Mouse (Mus musculus) ES-E14 (cell line): Measurements from ENCODE around the gene Tpst2.

ENCODE experiments used
- CHD2 ChIP-seq: IDR thresholded peaks from 2 replicates; pipeline ENCODE4 v1.6.1; 2014; ENCODE audit warnings: mild to moderate bottlenecking, low read depth, low read length, inconsistent platforms
- HCFC1 ChIP-seq: IDR thresholded peaks from 2 replicates; pipeline ENCODE4 v1.6.1; 2012; ENCODE audit warnings: low read length, inconsistent platforms, borderline replicate concordance; ENCODE audit not compliant: insufficient read depth
- MAFK ChIP-seq: IDR thresholded peaks from 2 replicates; pipeline ENCODE4 v1.6.1; 2014; ENCODE audit warnings: mild to moderate bottlenecking, low read depth, low read length, inconsistent platforms; ENCODE audit not compliant: insufficient read depth
- ZNF384 ChIP-seq: IDR thresholded peaks from 2 replicates; pipeline ENCODE4 v1.6.1; 2012; ENCODE audit warnings: low read depth, low read length, inconsistent platforms

- TF ChIP-seq HCFC1, result no peak
- no peak for TF ChIP-seq MAFK
- TF ChIP-seq ZNF384, result no peak
- TF ChIP-seq CHD2, result no peak
These were observed 11.2 kb downstream of the Tpst2 start for GRCm38 (mm10) chr5:112287652-112288051.
